11 mouse cellular contexts compared by ENCODE assay signal in genomic region chr2:144224351-144224750, GRCm38 (mm10). TPM values are rescaled to one million over a fixed set of nuclear protein-coding genes. Genes with fewer than 3 reads are reported as not detected.
DNase-seq lines count a peak whose midpoint lies in the region; ATAC-seq and TF ChIP-seq lines count a peak whose summit lies in the region.
"Had no signal": no experiment of that assay in that cellular context is flagged by ENCODE, and none has a peak within 500 bp of the region (broad histone marks: within the 10 kb centered on the region; RNA-seq: fewer than 3 reads in every experiment).

No protein-coding gene starts in this region.

- DNase-seq in gastrocnemius, adult 2 months = peak; percentile 43
- DNase-seq in gastrocnemius, postnatal 4 days (ENCODE audit: low spot score in 2 of 2) = no peak
- DNase-seq in midbrain, embryonic 11.5 days (ENCODE audit: low spot score, missing footprints) = peak; percentile 76
- DNase-seq in midbrain, embryonic 14.5 days = no peak
- no peak for DNase-seq in layer of hippocampus, postnatal 25 days (ENCODE audit: extremely low spot score in 1 of 2, low spot score in 1 of 2)
- DNase-seq in cerebellum, adult 8-10 months = no peak
- DNase-seq: heart, postnatal 36 days; spleen, adult 18-20 months had no signal

- H3K36me3 ChIP-seq in midbrain, embryonic 11.5 days (ENCODE audit: control insufficient read depth, insufficient read depth, low read length) = no peaks in the 10 kb centered on the region
- H3K36me3 ChIP-seq in midbrain, embryonic 14.5 days (ENCODE audit: control insufficient read depth, insufficient read depth, low read length) = no peaks in the 10 kb centered on the region
- H3K36me3 ChIP-seq: limb, embryonic 15.5 days had no signal

- peak overlapping the region; percentile 65 for H3K27ac ChIP-seq in gastrocnemius, adult 2 months
- H3K27ac ChIP-seq in midbrain, embryonic 11.5 days (ENCODE audit: low read depth, low read length) = no peak overlapping the region
- H3K27ac ChIP-seq in midbrain, embryonic 14.5 days (replicated peaks; ENCODE audit: low read depth, low read length) = no peak overlapping the region
- H3K27ac ChIP-seq: limb, embryonic 15.5 days had no signal

- no peaks in the 10 kb centered on the region for H3K4me1 ChIP-seq in midbrain, embryonic 11.5 days (ENCODE audit: control insufficient read depth, insufficient read depth, low read length)
- no peaks in the 10 kb centered on the region for H3K4me1 ChIP-seq in midbrain, embryonic 14.5 days (ENCODE audit: control insufficient read depth, insufficient read depth, low read length)

- ATAC-seq in midbrain, embryonic 11.5 days (ENCODE audit: low FRiP score) = no peak
- ATAC-seq in midbrain, embryonic 14.5 days (ENCODE audit: low FRiP score, low TSS enrichment) = no peak
- peak; percentile 31 to 72 for ATAC-seq in hematopoietic stem cell, adult 5-6 weeks (replicated peaks in 1 of 2; ENCODE audit: insufficient read depth in 1 of 2, low FRiP score in 2 of 2, low TSS enrichment in 1 of 2, low read depth in 1 of 2, poor library complexity in 2 of 2, severe bottlenecking in 2 of 2)
- peak; percentile 77 for ATAC-seq in monocyte, adult 5-6 weeks (replicated peaks; ENCODE audit: insufficient number of reproducible peaks, low FRiP score, low TSS enrichment, poor library complexity, severe bottlenecking)

- intact Hi-C loops in gastrocnemius, adult 2 months (cut with DNase I) = no loop called here

- no peaks in the 10 kb centered on the region for H3K27me3 ChIP-seq in midbrain, embryonic 11.5 days (ENCODE audit: control insufficient read depth, insufficient read depth, low read length)
- H3K27me3 ChIP-seq in midbrain, embryonic 14.5 days (ENCODE audit: control insufficient read depth, insufficient read depth, low read length) = no peaks in the 10 kb centered on the region
- H3K27me3 ChIP-seq: limb, embryonic 15.5 days had no signal

- no peak for TF ChIP-seq CTCF in gastrocnemius, adult 2 months (IDR thresholded peaks at IDR 0.05)

- H3K4me3 ChIP-seq in gastrocnemius, adult 2 months = peak overlapping the region; percentile 56
- H3K4me3 ChIP-seq in midbrain, embryonic 11.5 days (ENCODE audit: low read depth, low read length) = no peak overlapping the region
- no peak overlapping the region for H3K4me3 ChIP-seq in midbrain, embryonic 14.5 days (replicated peaks; ENCODE audit: low read depth, low read length)
- H3K4me3 ChIP-seq: limb, embryonic 15.5 days had no signal

- H3K9ac ChIP-seq in midbrain, embryonic 11.5 days (ENCODE audit: low read length) = no peak overlapping the region
- no peak overlapping the region for H3K9ac ChIP-seq in midbrain, embryonic 14.5 days (replicated peaks; ENCODE audit: low read length)
- H3K9ac ChIP-seq: limb, embryonic 15.5 days had no signal

- no peak overlapping the region for H3K4me2 ChIP-seq in midbrain, embryonic 11.5 days
- H3K4me2 ChIP-seq in midbrain, embryonic 14.5 days (ENCODE audit: low read length) = no peak overlapping the region
- H3K4me2 ChIP-seq: limb, embryonic 15.5 days had no signal

- no peaks in the 10 kb centered on the region for H3K9me3 ChIP-seq in midbrain, embryonic 11.5 days (ENCODE audit: control insufficient read depth, low read length)
- no peaks in the 10 kb centered on the region for H3K9me3 ChIP-seq in midbrain, embryonic 14.5 days (ENCODE audit: control insufficient read depth, low read length)
- H3K9me3 ChIP-seq: limb, embryonic 15.5 days had no signal

- WGBS in midbrain, embryonic 11.5 days = 62% methylated on average over 12 of the region's 12 CpGs
- 65% methylated on average over 12 of the region's 12 CpGs for WGBS in midbrain, embryonic 14.5 days

RNA-seq across cellular contexts. Expression of gene Mgme1, which starts 46.1 kb away (rescaled TPM):
- total RNA-seq in gastrocnemius, adult 2 months (2021) = 10 to 100 TPM; 10.2 to 11.9 TPM
- total RNA-seq in gastrocnemius, postnatal 4 days (2021) = 1 to 10 TPM; 6.3 to 6.6 TPM
- polyA plus RNA-seq in midbrain, embryonic 11.5 days (2014; fragmentation: Nextera tagmentation; extraction: Ambion mirVana) = 15.7 and 17.4 TPM in 2 replicates
- 7.6 and 11.1 TPM in 2 replicates for polyA plus RNA-seq in midbrain, embryonic 14.5 days (2014; fragmentation: Nextera tagmentation; extraction: Ambion mirVana)
- 31.5 and 32.1 TPM in 2 replicates for total RNA-seq in hematopoietic stem cell, adult 5-6 weeks (2017)
- total RNA-seq in monocyte, adult 5-6 weeks (2017) = 5.7 to 13.8 TPM (median 6.8 TPM) in 3 replicates
- 1 to 10 TPM; 4.7 to 5.4 TPM for total RNA-seq in layer of hippocampus, postnatal 25 days (2021)

RNA-seq across cellular contexts. Expression of gene Snx5, which starts 46.4 kb away (rescaled TPM):
- total RNA-seq in gastrocnemius, adult 2 months (2021) = 10 to 100 TPM; 52.0 to 60.6 TPM
- total RNA-seq in gastrocnemius, postnatal 4 days (2021) = 10 to 100 TPM; 92.2 to 94.5 TPM
- polyA plus RNA-seq in midbrain, embryonic 11.5 days (2014; fragmentation: Nextera tagmentation; extraction: Ambion mirVana) = 105 and 111 TPM in 2 replicates
- 55.6 and 69.3 TPM in 2 replicates for polyA plus RNA-seq in midbrain, embryonic 14.5 days (2014; fragmentation: Nextera tagmentation; extraction: Ambion mirVana)
- total RNA-seq in hematopoietic stem cell, adult 5-6 weeks (2017) = 265 and 321 TPM in 2 replicates
- total RNA-seq in monocyte, adult 5-6 weeks (2017) = 393 to 430 TPM (median 397 TPM) in 3 replicates
- 10 to 100 TPM; 71.2 to 71.4 TPM for total RNA-seq in layer of hippocampus, postnatal 25 days (2021)

Comparison
In these comparisons a context has a peak if more than half of its experiments do, and no peak if none do; other contexts are left out.
1. DNase-seq: peak in gastrocnemius, adult 2 months (single experiment) and midbrain, embryonic 11.5 days (single experiment); none in gastrocnemius, postnatal 4 days (0 of 2), midbrain, embryonic 14.5 days (single experiment), layer of hippocampus, postnatal 25 days (0 of 2) and cerebellum, adult 8-10 months (single experiment).
2. ATAC-seq: peak in hematopoietic stem cell, adult 5-6 weeks (2 of 2) and monocyte, adult 5-6 weeks (single experiment); none in midbrain, embryonic 11.5 days (single experiment) and midbrain, embryonic 14.5 days (single experiment).